Mouse (Mus musculus) layer of hippocampus, postnatal 14 days (tissue): ENCODE data around the gene Wdfy4. TPM values are rescaled to one million over a fixed set of nuclear protein-coding genes. Genes with fewer than 3 reads are reported as not detected.

Experiments
- DNase-seq, 2 experiments: peaks; one replicate each; pipeline ENCODE4 v3.0.0; 2021 to 2022; ENCODE audit warnings: low spot score in 2 of 2, mixed read lengths in 1 of 2
- total RNA-seq, 2 experiments: library from RNA; stranded (reverse); gene quantifications; 2 replicates each; pipeline ENCODE4 v1.2.3; 2021

The Wdfy4 gene
- total RNA-seq, 2 experiments from 2014 or later = 2.9 to 3.2 TPM

GRCm38 (mm10) chr14:32994954-32995636 is 190.2 kb downstream of the Wdfy4 start:
- peak in 1 of 2 experiments; percentile 9 for DNase-seq

GRCm38 (mm10) chr14:32991082-32991481 is 194.2 kb downstream of the Wdfy4 start, which contains the start of gene Lrrc18:
Lrrc18 (plus strand) TSS chr14:32991382.
- no peak for DNase-seq

DNA sequence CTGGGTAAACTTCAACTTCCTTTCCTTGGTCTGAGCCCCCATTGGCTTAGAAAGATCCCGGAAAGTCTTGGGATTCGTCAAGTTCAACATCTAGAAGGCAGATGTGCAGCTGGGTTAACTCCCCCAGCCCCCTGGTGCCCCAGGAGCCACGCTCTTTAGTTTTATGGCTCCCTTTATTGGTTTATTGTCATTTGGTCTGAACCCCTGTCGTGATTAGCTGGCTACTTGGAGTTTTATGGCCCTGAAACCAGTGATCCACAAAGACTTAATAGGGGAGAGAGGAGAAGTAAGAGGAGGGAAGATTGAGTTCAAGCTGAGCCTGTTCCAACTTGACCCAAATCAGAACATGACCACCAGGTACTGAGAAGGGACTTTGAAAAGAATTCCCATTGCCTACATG is 198.6 kb downstream of the Wdfy4 start:
- DNase-seq = no peak

- no peak for DNase-seq
Observed at GRCm38 (mm10) chr14:32984176-32984738, 201.1 kb downstream of the Wdfy4 start.

GRCm38 (mm10) chr14:32970700-32971099 is 214.6 kb downstream of the Wdfy4 start:
- DNase-seq = no peak

- no peak for DNase-seq
Observed at GRCm38 (mm10) chr14:32964742-32965141, 220.6 kb downstream of the Wdfy4 start.

DNA sequence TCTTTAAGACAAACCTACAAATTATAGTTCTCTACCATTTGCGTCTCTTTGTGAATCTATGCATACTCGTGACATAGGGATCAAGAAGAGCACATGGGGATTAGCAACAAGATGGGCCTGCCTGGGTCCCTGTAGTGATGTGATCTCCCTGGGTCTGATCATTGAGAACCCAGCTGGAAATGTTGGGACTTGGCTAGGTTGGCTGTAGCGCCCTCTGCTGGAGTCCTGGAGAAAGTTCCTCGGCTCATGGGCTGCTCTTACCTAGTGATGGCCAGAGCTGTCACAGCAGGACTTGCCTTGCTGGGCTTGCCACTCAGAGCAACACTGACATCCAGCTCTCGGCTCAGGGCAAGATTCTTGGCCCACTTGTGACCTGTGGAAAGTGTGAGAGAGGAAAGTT is 224.8 kb downstream of the Wdfy4 start:
- peak; percentile 73 to 78 for DNase-seq

- no peak for DNase-seq
Observed at GRCm38 (mm10) chr14:32958671-32959070, 226.6 kb downstream of the Wdfy4 start.

- peak in 1 of 2 experiments; percentile 7 for DNase-seq
Observed at GRCm38 (mm10) chr14:32956486-32956885, 228.8 kb downstream of the Wdfy4 start.

GRCm38 (mm10) chr14:32950312-32951301 is 234.7 kb downstream of the Wdfy4 start:
- no peak for DNase-seq

- peak; percentile 29 to 63 for DNase-seq
Observed at GRCm38 (mm10) chr14:32947512-32947911, 237.8 kb downstream of the Wdfy4 start.

- DNase-seq = no peak
Observed at GRCm38 (mm10) chr14:32939217-32939616, 246.1 kb downstream of the Wdfy4 start.

GRCm38 (mm10) chr14:32934064-32934463 is 251.2 kb downstream of the Wdfy4 start:
- no peak for DNase-seq

DNA sequence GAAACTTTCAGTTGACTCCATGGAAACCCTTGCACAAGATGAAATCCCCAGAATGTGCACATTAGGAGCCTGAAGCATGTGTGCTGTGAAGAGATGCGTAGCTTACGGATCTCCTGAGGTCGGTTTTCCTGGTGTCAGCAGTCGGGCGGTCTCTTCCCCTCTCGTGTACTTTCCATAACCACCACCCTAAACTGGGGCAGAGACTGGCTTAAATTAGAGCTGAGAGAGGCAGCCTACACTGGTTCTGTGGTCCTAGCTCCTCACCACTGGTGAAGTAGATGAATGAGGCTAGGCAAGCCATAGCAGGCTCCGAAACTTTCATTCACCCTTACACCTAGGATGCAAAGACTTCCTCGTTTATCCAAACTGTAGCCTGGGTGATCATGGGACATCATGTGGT is 253.1 kb downstream of the Wdfy4 start:
- DNase-seq = no peak

- DNase-seq = no peak
Observed at GRCm38 (mm10) chr14:32931709-32932108, 253.6 kb downstream of the Wdfy4 start.

GRCm38 (mm10) chr14:32923871-32924270 is 261.4 kb downstream of the Wdfy4 start:
- no peak for DNase-seq

GRCm38 (mm10) chr14:32917919-32918318 is 267.4 kb downstream of the Wdfy4 start:
- DNase-seq = no peak

DNA sequence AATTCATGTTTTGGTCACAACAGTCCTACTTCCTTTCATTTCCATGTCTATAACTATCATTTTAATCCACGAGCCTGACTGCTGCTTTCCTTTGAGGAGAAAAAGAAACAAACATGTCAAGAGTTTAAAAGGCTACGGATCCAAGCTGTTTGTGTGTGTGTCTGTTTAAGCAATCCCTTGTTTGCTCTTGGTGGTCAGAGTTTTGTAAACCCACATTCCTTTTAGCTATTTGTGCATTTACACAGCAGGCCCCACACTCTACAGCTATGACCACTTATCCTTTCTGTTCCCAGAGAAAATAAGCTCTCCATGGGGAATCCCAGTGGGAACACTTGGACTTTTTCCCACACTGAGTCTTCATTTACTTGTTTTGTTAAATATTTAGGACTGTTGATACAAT is 269.9 kb downstream of the Wdfy4 start:
- DNase-seq = no peak

GRCm38 (mm10) chr14:32911187-32911586 is 274.1 kb downstream of the Wdfy4 start:
- DNase-seq = no peak
